Comparison of ENCODE assay signal across 22 mouse cellular contexts in genomic region chr8:93502634-93503033, GRCm38 (mm10). TPM values are rescaled to one million over a fixed set of nuclear protein-coding genes. Genes with fewer than 3 reads are reported as not detected.
DNase-seq lines count a peak whose midpoint lies in the region; ATAC-seq lines count a peak whose summit lies in the region.
"Had no signal": no experiment of that assay in that cellular context is flagged by ENCODE, and none has a peak within 500 bp of the region (broad histone marks: within the 10 kb centered on the region; RNA-seq: fewer than 3 reads in every experiment).

No protein-coding gene starts in this region.

- no peak overlapping the region for H3K9ac ChIP-seq in forebrain, embryonic 14.5 days (ENCODE audit: low read length)
- no peak overlapping the region for H3K9ac ChIP-seq in forebrain, embryonic 15.5 days (replicated peaks)
- H3K9ac ChIP-seq: embryonic facial prominence, embryonic 12.5 days had no signal

- no peaks in the 10 kb centered on the region for H3K9me3 ChIP-seq in forebrain, embryonic 14.5 days (replicated peaks; ENCODE audit: control insufficient read depth, low read length)
- H3K9me3 ChIP-seq in forebrain, embryonic 15.5 days = no peaks in the 10 kb centered on the region
- H3K9me3 ChIP-seq: embryonic facial prominence, embryonic 10.5 days; embryonic facial prominence, embryonic 12.5 days had no signal

- no peak overlapping the region for H3K4me3 ChIP-seq in forebrain, embryonic 14.5 days (ENCODE audit: low read depth, low read length)
- H3K4me3 ChIP-seq in forebrain, embryonic 15.5 days = no peak overlapping the region
- H3K4me3 ChIP-seq: embryonic facial prominence, embryonic 10.5 days; embryonic facial prominence, embryonic 12.5 days had no signal

- peak; percentile 31 for DNase-seq in forebrain, embryonic 14.5 days (ENCODE audit: low spot score)
- DNase-seq in frontal cortex, postnatal 25 days (ENCODE audit: low spot score in 2 of 2) = no peak
- DNase-seq in telencephalon, adult 2 months (ENCODE audit: low read depth, low spot score) = peak; percentile 19
- no peak for DNase-seq in urinary bladder, postnatal 4 days (ENCODE audit: low spot score in 2 of 2)
- DNase-seq: adrenal gland, adult 8-10 months; adrenal gland, postnatal 14 days; adrenal gland, postnatal 36 days; B cell, adult 2 months; cerebellum, adult 11-12 months; cerebellum, adult 2 months; cerebellum, adult 9-10 months; cerebellum, postnatal 25 days had no signal

- ATAC-seq in forebrain, embryonic 14.5 days = no peak
- ATAC-seq in forebrain, embryonic 15.5 days (replicated peaks) = no peak
- ATAC-seq in frontal cortex, adult (ENCODE audit: low TSS enrichment) = peak; percentile 55; the same call in 1 of the 2 replicates
- ATAC-seq: activated CD4-positive, CD25-positive, alpha-beta regulatory T cell, adult 4 months; CD4-positive, CD25-positive, alpha-beta regulatory T cell, adult 4 months; forebrain, embryonic 16.5 days; Patski had no signal

- H3K36me3 ChIP-seq in forebrain, embryonic 14.5 days (ENCODE audit: control insufficient read depth, insufficient read depth, low read length) = no peaks in the 10 kb centered on the region
- no peaks in the 10 kb centered on the region for H3K36me3 ChIP-seq in forebrain, embryonic 15.5 days
- H3K36me3 ChIP-seq: embryonic facial prominence, embryonic 10.5 days; embryonic facial prominence, embryonic 12.5 days; G1E had no signal

- no peak overlapping the region for H3K4me2 ChIP-seq in forebrain, embryonic 14.5 days (ENCODE audit: low read length)
- no peak overlapping the region for H3K4me2 ChIP-seq in forebrain, embryonic 15.5 days (replicated peaks)
- H3K4me2 ChIP-seq: embryonic facial prominence, embryonic 12.5 days had no signal

- no peaks in the 10 kb centered on the region for H3K27me3 ChIP-seq in forebrain, embryonic 14.5 days (replicated peaks; ENCODE audit: control insufficient read depth, insufficient read depth, low read length)
- no peaks in the 10 kb centered on the region for H3K27me3 ChIP-seq in forebrain, embryonic 15.5 days
- H3K27me3 ChIP-seq: embryonic facial prominence, embryonic 12.5 days had no signal

- H3K27ac ChIP-seq in forebrain, embryonic 14.5 days (ENCODE audit: low read depth, low read length) = no peak overlapping the region
- H3K27ac ChIP-seq in forebrain, embryonic 15.5 days (replicated peaks) = no peak overlapping the region; the same call in 1 of the 2 replicates
- H3K27ac ChIP-seq: embryonic facial prominence, embryonic 10.5 days; embryonic facial prominence, embryonic 12.5 days had no signal

- H3K4me1 ChIP-seq in forebrain, embryonic 14.5 days (ENCODE audit: control insufficient read depth, insufficient read depth, low read length) = no peaks in the 10 kb centered on the region
- H3K4me1 ChIP-seq in forebrain, embryonic 15.5 days = no peaks in the 10 kb centered on the region
- H3K4me1 ChIP-seq: embryonic facial prominence, embryonic 10.5 days; embryonic facial prominence, embryonic 12.5 days had no signal

- WGBS in forebrain, embryonic 14.5 days = 72% methylated on average over 3 of the region's 3 CpGs
- WGBS in forebrain, embryonic 15.5 days = 64% methylated on average over 3 of the region's 3 CpGs

RNA-seq across cellular contexts. Expression of gene Ces5a, which starts 33.0 kb away (rescaled TPM):
- 0.38 and 0.63 TPM in 2 replicates for polyA plus RNA-seq in forebrain, embryonic 14.5 days (2014; fragmentation: Nextera tagmentation; extraction: Ambion mirVana)
- polyA plus RNA-seq in forebrain, embryonic 15.5 days (2015; fragmentation: Nextera tagmentation; extraction: Ambion mirVana) = 0.36 and 0.57 TPM in 2 replicates
- polyA plus RNA-seq: activated CD4-positive, CD25-positive, alpha-beta regulatory T cell, adult 4 months; CD4-positive, CD25-positive, alpha-beta regulatory T cell, adult 4 months; embryonic facial prominence, embryonic 10.5 days; forebrain, embryonic 11.5 days; G1E; Patski had no signal

Comparison
In these comparisons a context has a peak if more than half of its experiments do, and no peak if none do; other contexts are left out.
1. DNase-seq: peak in forebrain, embryonic 14.5 days (single experiment) and telencephalon, adult 2 months (single experiment); none in frontal cortex, postnatal 25 days (0 of 2) and urinary bladder, postnatal 4 days (0 of 2).